Mouse (Mus musculus): Measurements from ENCODE around the gene Olfr983. TPM values are rescaled to one million over a fixed set of nuclear protein-coding genes. Genes with fewer than 3 reads are reported as not detected.

Olfr983 gene
- total RNA-seq (2015; ENCODE audit: low replicate concordance), result not detected in 2 replicates
- not detected in 2 replicates for total RNA-seq (2017; ENCODE audit: low replicate concordance)

- ATAC-seq (replicated peaks; ENCODE audit: low FRiP score, poor library complexity, severe bottlenecking), result no peak
Measured at GRCm38 (mm10) chr9:40093495-40093894, at the start of gene Olfr983. Olfr983 (minus strand) TSS chr9:40093595.

- no peak for ATAC-seq (replicated peaks; ENCODE audit: low FRiP score, poor library complexity, severe bottlenecking)
Measured at GRCm38 (mm10) chr9:40141544-40141943, 48.1 kb upstream of the Olfr983 start.

- ATAC-seq (replicated peaks; ENCODE audit: low FRiP score, poor library complexity, severe bottlenecking), result no peak
Measured at GRCm38 (mm10) chr9:40139484-40139883, 46.1 kb upstream of the Olfr983 start.

GRCm38 (mm10) chr9:40136987-40137688 is 43.7 kb upstream of the Olfr983 start:
- no peak for ATAC-seq (replicated peaks; ENCODE audit: low FRiP score, poor library complexity, severe bottlenecking)

GRCm38 (mm10) chr9:40130556-40130955 is 37.2 kb upstream of the Olfr983 start:
- no peak for ATAC-seq (replicated peaks; ENCODE audit: low FRiP score, poor library complexity, severe bottlenecking)

- no peak for ATAC-seq (replicated peaks; ENCODE audit: low FRiP score, poor library complexity, severe bottlenecking)
Measured at GRCm38 (mm10) chr9:40130084-40130483, 36.7 kb upstream of the Olfr983 start, which contains the start of gene Olfr985. Olfr985 (minus strand) TSS chr9:40130184.

- no peak for ATAC-seq (replicated peaks; ENCODE audit: low FRiP score, poor library complexity, severe bottlenecking)
Measured at GRCm38 (mm10) chr9:40117287-40117659, 23.9 kb upstream of the Olfr983 start.

GRCm38 (mm10) chr9:40116645-40117286 is 23.4 kb upstream of the Olfr983 start:
- no peak for ATAC-seq (replicated peaks; ENCODE audit: low FRiP score, poor library complexity, severe bottlenecking)

GRCm38 (mm10) chr9:40114106-40114505 is 20.7 kb upstream of the Olfr983 start, which contains the start of gene Olfr984:
Olfr984 (minus strand) TSS chr9:40114206.
- no peak for ATAC-seq (replicated peaks; ENCODE audit: low FRiP score, poor library complexity, severe bottlenecking)

- no peak for ATAC-seq (replicated peaks; ENCODE audit: low FRiP score, poor library complexity, severe bottlenecking)
Measured at GRCm38 (mm10) chr9:40094769-40095168, 1.4 kb upstream of the Olfr983 start.

- no peak for ATAC-seq (replicated peaks; ENCODE audit: low FRiP score, poor library complexity, severe bottlenecking)
Measured at GRCm38 (mm10) chr9:40073529-40073928, 19.9 kb downstream of the Olfr983 start, which contains the start of gene Olfr982. Olfr982 (plus strand) TSS chr9:40073829.

- ATAC-seq (replicated peaks; ENCODE audit: low FRiP score, poor library complexity, severe bottlenecking), result no peak
Measured at GRCm38 (mm10) chr9:40050138-40050537, 43.3 kb downstream of the Olfr983 start.

Other genes starting within 250 kb of the Olfr983 start
- not detected in 2 replicates for gene Olfr972, start 227.2 kb downstream of the Olfr983 start, total RNA-seq (2015; ENCODE audit: low replicate concordance)
- gene Olfr972, start 227.2 kb downstream of the Olfr983 start, total RNA-seq (2017; ENCODE audit: low replicate concordance), result not detected in 2 replicates
- not detected in 2 replicates for gene Olfr229, start 186.3 kb downstream of the Olfr983 start, total RNA-seq (2015; ENCODE audit: low replicate concordance)
- gene Olfr229, start 186.3 kb downstream of the Olfr983 start, total RNA-seq (2017; ENCODE audit: low replicate concordance), result not detected in 2 replicates
- gene Olfr974, start 156.1 kb downstream of the Olfr983 start, total RNA-seq (2015; ENCODE audit: low replicate concordance), result not detected in 2 replicates
- gene Olfr974, start 156.1 kb downstream of the Olfr983 start, total RNA-seq (2017; ENCODE audit: low replicate concordance), result not detected in 2 replicates
- gene Olfr975, start 141.5 kb downstream of the Olfr983 start, total RNA-seq (2015; ENCODE audit: low replicate concordance), result not detected in 2 replicates
- 0.09 TPM in 1 of 2 replicates, not detected in the other for gene Olfr975, start 141.5 kb downstream of the Olfr983 start, total RNA-seq (2017; ENCODE audit: low replicate concordance)
- not detected in 2 replicates for gene Olfr976, start 132.5 kb downstream of the Olfr983 start, total RNA-seq (2015; ENCODE audit: low replicate concordance)
- not detected in 2 replicates for gene Olfr976, start 132.5 kb downstream of the Olfr983 start, total RNA-seq (2017; ENCODE audit: low replicate concordance)
- gene Olfr978, start 101.5 kb downstream of the Olfr983 start, total RNA-seq (2015; ENCODE audit: low replicate concordance), result not detected in 2 replicates
- not detected in 2 replicates for gene Olfr978, start 101.5 kb downstream of the Olfr983 start, total RNA-seq (2017; ENCODE audit: low replicate concordance)
- gene Olfr979, start 90.1 kb downstream of the Olfr983 start, total RNA-seq (2015; ENCODE audit: low replicate concordance), result not detected in 2 replicates
- 0.17 TPM in 1 of 2 replicates, not detected in the other for gene Olfr979, start 90.1 kb downstream of the Olfr983 start, total RNA-seq (2017; ENCODE audit: low replicate concordance)
- gene Olfr980, start 84.0 kb downstream of the Olfr983 start, total RNA-seq (2015; ENCODE audit: low replicate concordance), result not detected in 2 replicates
- gene Olfr980, start 84.0 kb downstream of the Olfr983 start, total RNA-seq (2017; ENCODE audit: low replicate concordance), result not detected in 2 replicates
- not detected in 2 replicates for gene Olfr981, start 72.1 kb downstream of the Olfr983 start, total RNA-seq (2015; ENCODE audit: low replicate concordance)
- gene Olfr981, start 72.1 kb downstream of the Olfr983 start, total RNA-seq (2017; ENCODE audit: low replicate concordance), result 0.26 TPM in 1 of 2 replicates, not detected in the other
- not detected in 2 replicates for gene Olfr982, start 19.8 kb downstream of the Olfr983 start, total RNA-seq (2015; ENCODE audit: low replicate concordance)
- not detected in 2 replicates for gene Olfr982, start 19.8 kb downstream of the Olfr983 start, total RNA-seq (2017; ENCODE audit: low replicate concordance)
- not detected in 2 replicates for gene Olfr984, start 20.6 kb upstream of the Olfr983 start, total RNA-seq (2015; ENCODE audit: low replicate concordance)
- not detected in 2 replicates for gene Olfr984, start 20.6 kb upstream of the Olfr983 start, total RNA-seq (2017; ENCODE audit: low replicate concordance)
- not detected in 2 replicates for gene Olfr985, start 36.6 kb upstream of the Olfr983 start, total RNA-seq (2015; ENCODE audit: low replicate concordance)
- gene Olfr985, start 36.6 kb upstream of the Olfr983 start, total RNA-seq (2017; ENCODE audit: low replicate concordance), result not detected in 2 replicates
- 0.58 TPM in 1 of 2 replicates, not detected in the other for gene Tmem225, start 54.5 kb upstream of the Olfr983 start, total RNA-seq (2015; ENCODE audit: low replicate concordance)
- not detected in 2 replicates for gene Tmem225, start 54.5 kb upstream of the Olfr983 start, total RNA-seq (2017; ENCODE audit: low replicate concordance)
- gene Olfr986, start 87.3 kb upstream of the Olfr983 start, total RNA-seq (2015; ENCODE audit: low replicate concordance), result 0.19 TPM in 1 of 2 replicates, not detected in the other
- gene Olfr986, start 87.3 kb upstream of the Olfr983 start, total RNA-seq (2017; ENCODE audit: low replicate concordance), result not detected in 2 replicates
- not detected in 2 replicates for gene Zfp202, start 98.7 kb upstream of the Olfr983 start, total RNA-seq (2015; ENCODE audit: low replicate concordance)
- gene Zfp202, start 98.7 kb upstream of the Olfr983 start, total RNA-seq (2017; ENCODE audit: low replicate concordance), result 0.42 TPM in 1 of 2 replicates, not detected in the other
- gene Scn3b, start 175.6 kb upstream of the Olfr983 start, total RNA-seq (2015; ENCODE audit: low replicate concordance), result not detected in 2 replicates
- not detected in 2 replicates for gene Scn3b, start 175.6 kb upstream of the Olfr983 start, total RNA-seq (2017; ENCODE audit: low replicate concordance)

Measured in erythroblast, adult 5-6 weeks (primary cell).